Mouse (Mus musculus) heart, adult 2 months (tissue): ENCODE measurements around the gene Crlf1.

Experiments used
- CTCF ChIP-seq: fragments of 200-600 bp; IDR thresholded peaks from 2 replicates; pipeline ENCODE4 v1.8.1; 2022; ENCODE audit warnings: antibody characterized with exemption, mild to moderate bottlenecking, moderate library complexity
- EP300 ChIP-seq: fragments of 200-500 bp; IDR thresholded peaks from 2 replicates; pipeline ENCODE4 v1.6.1; 2011; ENCODE audit warnings: low read depth, low read length, control low read depth; ENCODE audit not compliant: insufficient read depth
- POLR2A ChIP-seq: fragments of 200-500 bp; IDR thresholded peaks from 2 replicates; pipeline ENCODE4 v1.6.1; 2011; ENCODE audit warnings: mild to moderate bottlenecking, low read depth, low read length, control low read depth; ENCODE audit not compliant: insufficient read depth

- no peak for TF ChIP-seq POLR2A
- TF ChIP-seq CTCF: no peak
- TF ChIP-seq EP300: no peak
Observed at GRCm38 (mm10) chr8:70456996-70457395, 36.0 kb upstream of the Crlf1 start.
